Mouse (Mus musculus) small intestine, adult 2 months (tissue): Measurements from ENCODE around the gene Ube2i.

Experiments used
- CTCF ChIP-seq: fragments of 200-500 bp; IDR thresholded peaks from 2 replicates; pipeline ENCODE4 v1.5.1; 2012; ENCODE audit warnings: low read depth, mild to moderate bottlenecking, control low read depth, inconsistent platforms, low read length, moderate library complexity, mixed read lengths; ENCODE audit not compliant: insufficient replicate concordance, insufficient read length; ENCODE audit errors: extremely low read depth
- POLR2A ChIP-seq: fragments of 200-500 bp; IDR thresholded peaks from 2 replicates; pipeline ENCODE4 v1.6.1; 2012; ENCODE audit warnings: low read depth, mild to moderate bottlenecking, control low read depth, inconsistent platforms, low read length, moderate library complexity

GRCm38 (mm10) chr17:25243131-25243780, 31.2 kb downstream of the Ube2i start:
- no peak for TF ChIP-seq CTCF
- no peak for TF ChIP-seq POLR2A
